Mouse (Mus musculus) heart, postnatal 36 days (tissue): ENCODE measurements around the gene Utrn. TPM values are rescaled to one million over a fixed set of nuclear protein-coding genes. Genes with fewer than 3 reads are reported as not detected.
A peak's percentile ranks its signal among the peaks of the same experiment; 100 is the strongest.

ENCODE experiments used
- DNase-seq, 2 experiments: peaks; one replicate each; pipeline ENCODE4 v3.0.0; 2021 to 2022
- intact Hi-C: fragments of 180-260 bp; cut with DNase I; formaldehyde crosslinking; loops from one replicate; pipeline ENCODE4 v1.15.1; 2025
- total RNA-seq, 2 experiments: library from RNA; stranded (reverse); gene quantifications; 2 replicates each; pipeline ENCODE4 v1.2.3; 2021

Utrn gene
- total RNA-seq, 2 experiments from 2014 or later: 65.5 to 73.0 TPM

DNA sequence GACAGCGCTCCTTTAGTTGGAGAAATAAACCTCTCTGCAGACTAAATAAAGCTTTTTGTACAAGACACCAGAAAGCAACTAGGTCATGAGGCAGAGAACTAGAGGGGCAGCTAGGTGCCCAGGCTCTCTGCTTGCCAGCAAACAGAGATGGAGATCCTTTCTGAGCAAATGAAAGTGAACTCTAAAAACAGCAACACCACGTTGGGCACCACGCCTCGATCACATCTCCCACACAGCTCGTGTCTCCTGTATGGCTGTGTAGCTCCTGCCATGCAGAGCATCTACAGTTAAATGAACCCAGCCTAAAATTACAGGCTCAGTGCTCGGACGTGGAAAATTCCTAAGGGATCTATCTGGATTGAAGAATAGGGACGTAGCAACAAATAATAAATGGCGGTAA, 61.5 kb downstream of the Utrn start:
- no peak for DNase-seq

DNA sequence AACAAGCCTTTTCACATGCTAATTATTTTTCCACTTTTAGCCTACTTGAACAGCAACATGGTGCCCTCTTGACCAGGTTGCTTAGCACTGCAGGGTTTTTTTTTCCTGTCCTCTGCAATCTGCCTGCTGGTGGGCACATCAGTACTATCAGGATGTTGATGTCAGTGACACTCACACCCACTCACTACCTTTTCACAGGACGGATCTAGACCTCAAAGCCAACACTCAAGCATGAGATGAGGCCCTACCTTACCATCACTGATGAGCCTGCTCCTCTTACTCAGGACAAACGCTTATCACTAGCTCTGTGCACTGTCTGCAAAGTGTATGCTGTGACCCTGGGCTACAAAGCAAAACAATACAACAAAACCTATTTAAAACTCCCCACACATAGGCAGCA, 63.3 kb downstream of the Utrn start:
- intact Hi-C loops: no loop called here

More for the DNA sequence above, 61.5 kb downstream of the Utrn start:
- intact Hi-C loops: no loop called here

DNA sequence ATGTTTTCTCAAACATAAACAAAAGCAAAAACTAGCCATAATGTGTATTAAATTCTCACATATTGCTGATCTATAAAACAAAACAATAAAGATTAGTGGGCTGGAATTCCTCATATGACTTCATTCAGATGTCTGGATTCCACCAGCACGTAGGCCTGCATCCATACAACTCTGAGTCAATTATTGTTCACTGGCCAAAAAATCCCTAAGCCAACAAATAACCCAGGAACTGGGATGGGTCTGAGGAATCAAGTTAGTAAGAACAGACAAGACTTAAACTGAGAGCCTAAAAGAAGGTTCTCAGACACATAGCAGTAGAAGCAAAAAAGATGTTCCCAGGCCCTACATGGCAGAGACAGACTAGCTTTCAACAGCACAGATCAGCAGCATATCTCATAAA, 65.2 kb downstream of the Utrn start:
- intact Hi-C loops: no loop called here
- no peak for DNase-seq

More for the DNA sequence above, 63.3 kb downstream of the Utrn start:
- no peak for DNase-seq

DNA sequence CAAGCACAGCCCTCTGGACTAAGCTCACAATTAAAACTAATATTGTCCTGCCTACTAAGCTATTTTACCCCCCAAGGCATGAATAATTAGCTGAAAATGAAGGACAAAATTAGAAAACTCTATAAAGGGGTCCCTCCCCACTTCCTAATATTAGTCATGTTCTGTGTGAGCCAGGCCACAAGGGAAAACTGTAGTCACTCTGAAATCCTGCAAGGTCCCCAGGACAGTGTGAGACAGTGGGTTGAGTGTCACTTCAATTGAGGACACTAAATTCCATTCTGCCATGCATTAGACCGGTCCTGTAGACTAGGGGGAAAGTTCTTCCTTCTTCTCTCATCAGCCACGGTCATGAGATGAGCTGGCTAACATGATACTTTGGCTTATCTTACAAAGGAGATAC, 69.7 kb downstream of the Utrn start:
- DNase-seq: no peak

DNA sequence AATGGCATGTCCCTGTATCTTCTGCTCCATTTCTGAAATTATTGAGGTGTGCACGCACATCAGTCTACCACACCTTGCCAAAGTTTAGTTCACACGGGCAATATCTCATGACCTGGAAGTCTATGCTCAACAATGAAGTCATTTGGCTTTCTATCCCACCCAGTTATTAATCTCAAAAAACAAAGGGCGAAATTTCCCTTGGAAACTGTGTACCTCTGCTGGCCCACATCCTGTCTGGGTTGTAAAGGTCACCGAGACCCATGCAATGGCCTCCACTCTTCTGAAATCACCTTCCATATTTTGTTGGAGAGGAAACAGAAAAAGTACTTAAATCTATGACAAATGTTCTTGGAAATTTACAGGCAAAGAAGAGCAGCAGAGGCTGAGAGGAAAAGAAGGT, 70.9 kb downstream of the Utrn start:
- DNase-seq: no peak
- intact Hi-C loops: no loop called here

More for the DNA sequence above, 69.7 kb downstream of the Utrn start:
- intact Hi-C loops: no loop called here

DNA sequence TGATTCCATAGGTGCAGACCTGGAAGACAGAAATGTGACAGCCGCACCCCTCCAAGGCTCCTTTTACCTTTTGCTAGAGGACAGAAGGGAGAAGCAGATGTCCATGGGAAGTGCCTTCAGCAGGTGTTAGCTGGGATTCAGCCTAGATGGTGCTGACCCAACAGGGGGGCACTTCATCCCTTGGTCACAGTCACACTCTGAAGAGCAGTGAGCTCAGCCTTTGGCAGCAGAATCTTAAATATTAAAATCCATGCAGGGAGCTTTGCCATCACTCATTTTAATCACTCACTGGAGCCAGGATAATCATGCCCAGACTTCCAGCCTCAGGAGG, 72.7 kb downstream of the Utrn start:
- no peak for DNase-seq
- intact Hi-C loops: no loop called here

DNA sequence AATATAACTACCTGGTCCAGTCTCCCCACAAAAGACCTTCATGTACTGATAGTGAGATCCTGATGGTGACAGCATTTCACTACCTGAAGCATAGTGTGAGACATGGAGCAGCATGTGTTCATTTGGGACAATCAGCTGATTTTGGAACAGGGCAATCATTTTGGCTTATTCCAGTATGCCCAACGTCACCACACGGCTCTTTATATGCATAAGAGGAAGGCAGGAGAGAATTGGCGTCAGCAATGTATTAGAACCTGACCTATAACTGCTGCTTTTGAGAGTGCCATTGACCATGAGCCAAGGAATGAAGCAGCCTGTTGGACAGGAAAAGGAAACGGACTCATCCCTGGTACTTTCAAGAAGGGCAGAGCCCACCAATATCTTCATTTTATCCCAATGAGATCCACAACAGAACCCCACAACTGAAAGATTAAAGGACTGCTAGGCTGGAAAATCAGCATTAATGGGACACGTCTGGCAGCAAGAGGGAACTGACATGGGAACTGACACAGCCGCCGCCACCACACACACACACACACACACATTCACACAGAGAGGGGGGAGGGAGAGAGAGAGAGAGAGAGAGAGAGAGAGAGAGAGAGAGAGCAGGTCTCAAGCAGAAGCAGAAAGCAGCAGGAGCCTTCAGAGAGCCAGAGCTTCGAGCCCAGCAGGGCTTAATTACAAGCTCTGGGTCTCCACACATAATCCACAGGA, 73.2 kb downstream of the Utrn start:
- intact Hi-C loops: no loop called here
- DNase-seq: no peak

DNA sequence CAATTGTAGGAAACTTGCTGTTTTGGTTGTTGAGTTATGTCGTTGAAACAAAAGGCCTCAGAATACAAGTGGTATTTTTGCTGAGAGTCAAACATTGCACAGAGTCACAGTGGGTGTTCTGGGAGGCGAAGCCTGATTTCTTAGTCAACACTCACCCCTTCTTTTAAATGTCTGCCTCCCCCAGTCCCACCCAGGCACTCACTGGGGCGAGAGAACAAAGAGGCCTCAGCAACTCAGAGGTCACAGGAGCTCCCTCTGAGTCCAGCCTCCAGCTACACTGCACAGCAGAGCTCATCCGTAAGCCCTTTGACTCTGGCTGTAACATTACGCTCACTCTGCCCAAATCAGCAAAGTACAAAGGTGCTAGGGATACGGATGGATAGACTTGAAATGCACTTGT, 77.1 kb downstream of the Utrn start:
- intact Hi-C loops: no loop called here
- no peak for DNase-seq

DNA sequence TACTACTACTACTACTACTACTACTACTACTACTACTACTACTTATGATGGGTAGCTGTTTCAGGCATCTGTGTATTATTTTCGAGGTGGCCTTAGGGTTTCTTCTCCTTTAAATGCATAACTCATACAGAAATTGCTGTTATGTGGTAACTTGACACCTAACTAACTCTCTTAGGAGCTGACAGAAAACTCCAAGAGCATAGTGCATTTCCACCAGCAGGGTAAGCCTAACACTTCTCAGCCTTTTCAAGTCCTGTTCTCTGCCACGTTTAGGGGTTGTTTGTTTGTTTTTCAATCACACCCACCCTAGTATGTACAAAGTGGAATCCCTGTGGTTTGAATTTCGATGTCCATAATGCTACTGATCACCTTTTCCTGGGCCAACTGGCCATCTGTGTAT, 78.3 kb downstream of the Utrn start:
- intact Hi-C loops: no loop called here
- no peak for DNase-seq

DNA sequence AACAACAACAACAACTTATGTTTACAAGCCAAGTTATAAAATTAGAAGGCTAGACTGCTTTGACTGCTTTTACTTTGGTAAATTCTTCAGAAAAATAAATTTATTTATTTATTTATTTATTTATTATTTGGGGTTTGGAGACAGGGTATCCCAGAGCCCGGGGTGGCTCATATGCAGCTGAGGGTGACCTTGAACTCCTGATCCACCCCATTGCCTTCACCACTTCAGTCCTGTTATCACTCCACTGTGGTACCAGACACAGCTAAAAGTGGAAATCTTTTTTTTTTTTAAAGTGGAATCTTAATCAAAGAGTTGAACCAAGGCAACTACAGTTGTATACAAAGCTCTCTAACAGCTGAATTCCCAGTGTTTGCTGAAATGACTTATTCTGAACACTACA, 80.6 kb downstream of the Utrn start:
- no peak for DNase-seq
- intact Hi-C loops: no loop called here

DNA sequence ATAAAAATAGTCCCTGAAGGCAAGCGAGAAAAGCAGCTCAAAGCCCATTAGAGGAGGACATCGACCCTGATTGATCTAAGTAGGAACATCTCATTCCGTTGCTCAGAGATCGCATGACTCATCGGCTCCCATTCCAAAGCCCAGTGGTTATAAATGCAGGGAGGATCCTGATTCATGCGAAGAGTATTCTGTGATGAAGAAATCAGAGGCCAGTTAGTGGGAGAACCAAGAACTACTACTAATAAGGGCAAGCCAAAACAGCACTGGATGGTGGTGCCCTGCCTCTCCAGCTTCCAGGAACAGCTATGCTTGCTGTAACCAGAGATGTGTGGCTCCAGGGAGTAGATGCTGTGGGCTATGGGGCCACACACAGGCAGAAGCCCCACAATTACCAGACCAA, 81.2 kb downstream of the Utrn start:
- DNase-seq: no peak
- intact Hi-C loops: no loop called here

DNA sequence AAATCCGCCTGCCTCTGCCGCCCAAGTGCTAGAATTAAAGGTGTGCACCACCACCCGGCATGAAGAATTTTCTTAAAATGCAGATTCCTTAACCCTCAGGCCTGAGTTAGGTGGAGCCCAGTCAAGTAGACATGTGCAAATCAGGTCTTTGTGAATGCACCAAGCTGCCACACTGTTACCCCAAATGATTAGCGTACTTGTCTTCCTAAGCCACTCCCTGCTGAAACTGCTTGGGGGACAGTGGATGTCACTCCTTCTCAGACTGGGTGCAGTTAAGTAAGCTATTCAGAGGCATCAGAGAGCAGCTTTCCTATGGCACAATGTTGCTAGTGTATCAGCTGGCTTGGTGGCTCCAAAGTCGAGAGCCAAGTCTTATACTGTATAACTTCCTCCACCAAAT, 83.9 kb downstream of the Utrn start:
- no peak for DNase-seq
- intact Hi-C loops: no loop called here

DNA sequence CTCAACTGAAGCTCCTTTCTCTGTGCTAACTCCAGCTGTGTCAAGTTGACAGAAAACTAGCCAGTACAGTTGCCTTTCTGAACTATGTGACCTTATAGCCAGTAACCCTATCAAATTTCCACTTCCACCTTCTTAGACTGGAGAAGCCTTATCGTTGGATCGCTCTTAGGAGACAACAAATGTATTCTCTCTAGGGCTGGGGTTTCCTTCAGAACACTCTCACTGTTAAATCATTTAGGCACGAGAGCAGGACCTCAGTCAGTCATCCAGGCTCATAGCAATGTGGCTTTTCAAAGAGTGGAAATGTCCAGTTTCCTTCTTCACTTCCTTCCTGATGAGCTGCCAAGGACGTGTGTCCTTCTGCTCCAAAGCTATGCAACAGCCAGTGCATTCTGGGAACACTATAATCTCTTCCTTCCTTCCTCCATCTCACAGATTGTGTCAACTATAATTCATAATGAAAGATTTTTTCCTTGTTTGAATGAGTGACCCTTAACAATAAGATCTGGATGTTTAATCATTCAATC, 87.7 kb downstream of the Utrn start:
- intact Hi-C loops: loop anchor here (5.0 kb wide), 1 partner anchor 86 kb away; the partner anchor contains the start of gene Utrn
- no peak for DNase-seq

DNA sequence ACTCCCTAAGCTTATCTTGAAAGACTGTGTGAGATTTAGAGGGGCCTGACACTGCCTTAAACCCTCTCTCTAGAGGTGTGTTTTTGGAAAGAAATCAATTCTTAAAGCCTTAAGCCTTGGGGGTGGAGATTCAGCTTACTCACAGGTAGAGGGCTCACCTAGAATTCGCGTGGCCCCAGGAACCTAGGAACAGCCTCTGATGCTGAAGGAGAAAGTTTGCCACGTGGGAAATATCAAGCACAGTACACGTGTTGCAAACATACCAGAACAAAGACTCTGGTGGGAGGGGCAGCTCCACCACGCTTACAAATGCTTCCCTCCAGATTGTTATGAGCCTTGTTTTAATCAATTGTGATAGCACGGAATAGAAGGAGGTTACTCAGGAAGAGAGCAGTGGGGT, 96.0 kb downstream of the Utrn start:
- intact Hi-C loops: no loop called here
- DNase-seq: no peak

DNA sequence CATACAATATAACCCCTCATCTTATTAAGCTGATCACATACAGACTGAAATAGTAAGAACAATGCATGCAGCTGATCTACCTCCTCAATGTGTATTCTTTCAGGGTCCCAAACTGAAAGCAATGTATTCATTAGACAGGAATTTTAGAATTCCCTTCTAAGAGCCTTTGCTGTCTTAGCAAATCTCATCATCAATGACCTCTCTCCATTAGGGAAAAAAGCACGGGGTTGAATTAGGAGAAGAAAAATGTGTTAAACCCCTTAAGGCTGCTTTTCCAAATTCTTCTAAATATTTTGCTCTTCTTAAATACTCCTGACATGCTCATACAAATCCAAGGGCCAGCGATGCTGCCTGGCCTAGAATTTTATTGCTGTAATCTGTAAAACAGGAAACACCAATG, 97.7 kb downstream of the Utrn start:
- intact Hi-C loops: no loop called here
- DNase-seq: no peak

DNA sequence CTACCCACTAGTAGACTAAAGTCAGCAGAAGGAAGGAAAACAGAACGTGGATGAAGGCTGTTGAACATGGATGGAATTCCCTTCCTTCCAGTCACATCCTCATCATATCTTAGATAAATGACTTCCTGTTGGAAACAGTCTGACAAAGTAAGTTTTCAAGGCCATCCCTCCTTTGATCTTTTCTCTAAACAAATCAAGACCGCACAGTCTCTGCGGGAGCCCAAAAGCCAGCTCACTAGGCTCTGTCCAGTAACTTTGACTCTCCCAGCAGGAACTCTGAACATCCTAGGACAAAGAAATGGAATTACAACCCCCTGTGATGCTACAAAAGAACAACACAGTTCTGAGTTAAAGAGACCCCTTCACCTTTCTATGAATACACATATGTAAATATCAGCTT, 106.5 kb downstream of the Utrn start:
- DNase-seq: no peak
- intact Hi-C loops: no loop called here

DNA sequence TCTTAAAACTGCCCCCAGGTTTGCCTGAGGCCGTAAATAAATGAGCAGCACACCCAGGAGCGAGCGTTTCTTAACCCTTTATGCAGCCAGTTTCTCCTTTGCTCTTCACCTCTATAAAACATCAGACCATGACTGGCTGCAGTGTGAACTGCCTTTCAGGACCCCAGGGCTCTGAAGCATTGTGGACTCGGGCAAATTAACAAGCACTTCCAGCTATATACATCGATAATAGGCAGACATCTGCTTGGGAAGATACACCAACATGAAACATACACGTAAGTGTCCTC, 110.5 kb downstream of the Utrn start:
- no peak for DNase-seq
- intact Hi-C loops: no loop called here

DNA sequence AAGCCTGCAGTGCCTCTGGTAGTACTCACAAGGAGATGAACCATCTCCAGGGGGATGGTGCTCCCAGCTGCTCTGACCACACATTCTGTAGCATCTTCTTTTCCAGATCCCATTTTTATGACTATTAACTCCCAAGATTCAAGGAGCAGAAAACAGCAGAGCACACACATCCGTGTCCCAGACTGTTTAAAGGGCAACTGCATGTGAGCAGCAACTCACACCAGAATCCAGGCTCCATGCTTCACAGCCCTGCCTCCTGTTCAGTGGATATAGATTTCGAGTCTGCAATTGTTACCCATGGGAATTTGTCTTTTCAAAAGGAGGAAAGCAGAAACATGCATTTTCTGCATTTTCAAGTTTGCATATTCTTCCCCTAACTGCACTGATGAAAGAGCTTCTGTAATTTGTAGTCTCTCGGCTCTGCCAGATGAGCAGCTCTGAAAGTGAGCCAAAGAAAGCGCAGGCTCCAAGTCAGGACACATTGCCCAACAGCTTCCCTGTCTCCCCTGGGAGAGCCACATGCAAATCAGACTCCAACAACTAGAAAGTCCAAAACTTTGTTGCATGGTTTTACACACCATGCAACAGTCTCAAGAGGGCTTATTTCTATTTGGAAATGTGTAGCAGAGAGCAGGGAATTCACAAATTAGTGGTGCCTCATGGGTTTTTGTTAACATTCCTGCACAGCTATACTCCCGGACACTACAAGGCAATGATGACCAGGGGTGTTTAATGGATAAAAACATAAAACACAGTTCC, 111.0 kb downstream of the Utrn start:
- intact Hi-C loops: no loop called here
- peak; percentile 63 to 64 for DNase-seq

DNA sequence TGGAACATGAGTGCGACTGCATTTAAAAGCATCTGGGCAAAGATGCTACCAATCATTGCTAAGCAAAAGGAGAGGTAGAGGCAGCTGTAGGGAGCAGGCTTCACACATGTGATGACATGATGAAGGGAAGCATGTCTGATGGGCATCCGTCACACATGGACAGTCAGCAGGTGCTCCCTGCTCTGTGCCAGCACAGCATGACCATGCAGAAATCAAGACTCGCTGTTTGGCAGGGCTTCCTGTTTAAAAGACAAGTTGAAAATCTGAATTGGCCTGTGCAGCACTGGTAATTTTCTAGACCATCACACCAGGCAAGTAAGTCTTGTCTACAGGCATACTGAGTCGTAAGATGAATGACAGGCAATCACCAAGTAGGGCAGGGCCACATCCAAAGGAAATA, 112.5 kb downstream of the Utrn start:
- intact Hi-C loops: no loop called here
- DNase-seq: no peak

DNA sequence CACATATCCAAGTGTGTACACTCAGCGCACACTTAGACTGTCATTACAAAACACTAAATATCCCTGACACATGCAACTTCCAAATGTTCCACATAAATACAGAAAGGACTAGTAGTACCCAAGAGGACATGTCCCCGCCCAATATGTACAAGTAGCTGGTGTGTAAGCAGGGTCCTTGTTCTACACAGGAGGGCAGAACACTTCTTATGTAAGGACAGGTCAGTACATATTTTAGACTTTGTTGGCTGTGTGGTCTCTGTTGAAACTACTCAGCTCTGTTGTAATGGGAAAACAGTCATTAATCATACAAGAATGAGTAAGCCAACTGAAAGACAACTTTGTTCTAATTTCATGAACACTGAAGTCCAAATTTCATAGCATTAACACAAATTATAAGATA, 114.3 kb downstream of the Utrn start:
- intact Hi-C loops: no loop called here
- DNase-seq: no peak

DNA sequence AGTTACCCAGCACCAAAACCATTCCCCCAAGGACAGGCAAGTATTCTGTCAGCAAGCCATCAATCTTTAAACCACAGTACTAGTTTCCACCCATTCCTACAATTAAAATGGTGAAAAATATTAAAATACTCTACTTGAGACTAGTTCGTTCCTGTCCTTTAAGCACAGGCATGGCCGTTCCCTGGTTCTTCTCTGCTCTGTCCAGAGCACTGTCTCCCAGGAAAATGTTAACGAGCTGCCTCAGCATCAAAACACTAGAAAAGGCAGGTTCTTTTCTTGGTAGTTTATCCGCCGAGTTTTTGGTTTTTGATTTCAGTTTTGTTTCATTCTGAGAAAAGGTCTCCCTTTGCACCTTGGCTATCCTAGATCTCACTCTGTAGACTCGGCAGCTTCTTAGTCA, 115.0 kb downstream of the Utrn start:
- intact Hi-C loops: no loop called here
- no peak for DNase-seq

DNA sequence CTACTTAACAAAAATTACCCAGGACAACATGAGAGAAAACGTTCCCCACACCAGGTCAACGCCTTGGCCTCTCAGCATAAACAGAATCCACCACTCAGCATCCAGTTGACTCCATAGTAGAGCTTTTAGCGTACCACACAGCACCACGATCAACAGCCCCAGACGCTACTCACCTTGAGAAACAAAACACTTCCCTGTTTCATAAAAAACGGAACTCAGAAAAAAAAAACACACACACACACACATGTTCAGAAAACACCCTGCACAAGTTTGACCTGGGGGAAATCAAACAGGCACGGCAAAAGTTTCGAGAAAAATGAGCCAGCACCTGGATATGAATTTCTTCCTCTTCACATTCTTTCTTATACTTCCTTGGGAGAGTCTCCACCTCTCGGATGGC, 125.4 kb downstream of the Utrn start:
- intact Hi-C loops: no loop called here
- DNase-seq: no peak
